Mouse (Mus musculus): ENCODE results near the gene Polr3gl.

DNA sequence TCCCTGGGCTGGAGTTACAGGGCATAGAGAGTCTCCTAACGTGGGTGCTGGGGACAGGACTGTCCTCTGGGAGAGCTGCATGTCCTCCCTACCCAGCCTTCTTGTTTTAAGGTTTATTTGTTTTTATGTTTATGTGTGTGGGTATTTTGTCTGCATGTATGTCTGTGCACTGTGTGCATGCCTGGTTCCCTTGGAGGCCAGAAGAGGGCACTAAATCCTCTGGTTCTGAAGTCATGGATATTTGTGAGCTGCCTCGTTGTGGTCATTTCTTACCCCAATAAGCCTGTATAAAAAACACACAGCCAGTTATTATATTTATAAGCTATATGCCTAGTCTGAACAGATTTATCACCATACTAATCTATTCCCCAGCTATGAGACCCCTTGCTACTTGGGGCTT lies 59.7 kb downstream of the Polr3gl start:
- TF ChIP-seq CTCF (IDR thresholded peaks at IDR 0.05; ENCODE audit: extremely low read depth, insufficient read depth, insufficient read length, insufficient replicate concordance): no peak
- TF ChIP-seq POLR2A (IDR thresholded peaks at IDR 0.05; ENCODE audit: low read depth, low read length): no peak

Measured in spleen, adult 2 months (tissue).